Mouse (Mus musculus): ENCODE data around the gene Pygo1.
A peak's percentile ranks its signal among the peaks of the same experiment; 100 is the strongest.

Gene Pygo1

GRCm38 (mm10) chr9:72925021-72925934 lies at the start of gene Pygo1:
TSS of gene Pygo1 (plus strand) at chr9:72925645.
- peak; percentile 15 to 23 for DNase-seq (ENCODE audit: low spot score in 2 of 2)

GRCm38 (mm10) chr9:72875878-72876277 lies 49.6 kb upstream of the Pygo1 start:
- no peak for DNase-seq (ENCODE audit: low spot score in 2 of 2)

GRCm38 (mm10) chr9:72877905-72878304 lies 47.5 kb upstream of the Pygo1 start:
- DNase-seq (ENCODE audit: low spot score in 2 of 2): no peak

- DNase-seq (ENCODE audit: low spot score in 2 of 2): no peak
Observed at GRCm38 (mm10) chr9:72878656-72879055, 46.8 kb upstream of the Pygo1 start.

- no peak for DNase-seq (ENCODE audit: low spot score in 2 of 2)
Observed at GRCm38 (mm10) chr9:72879601-72880000, 45.8 kb upstream of the Pygo1 start.

GRCm38 (mm10) chr9:72880225-72880960 lies 45.1 kb upstream of the Pygo1 start:
- DNase-seq (ENCODE audit: low spot score in 2 of 2): no peak

GRCm38 (mm10) chr9:72881026-72881768 lies 44.2 kb upstream of the Pygo1 start:
- DNase-seq (ENCODE audit: low spot score in 2 of 2): no peak

GRCm38 (mm10) chr9:72883940-72884339 lies 41.5 kb upstream of the Pygo1 start:
- peak in 1 of 2 experiments; percentile 7 for DNase-seq (ENCODE audit: low spot score in 2 of 2)

GRCm38 (mm10) chr9:72889777-72890176 lies 35.7 kb upstream of the Pygo1 start:
- no peak for DNase-seq (ENCODE audit: low spot score in 2 of 2)

- no peak for DNase-seq (ENCODE audit: low spot score in 2 of 2)
Observed at GRCm38 (mm10) chr9:72890499-72891085, 34.9 kb upstream of the Pygo1 start.

GRCm38 (mm10) chr9:72892761-72893160 lies 32.7 kb upstream of the Pygo1 start:
- no peak for DNase-seq (ENCODE audit: low spot score in 2 of 2)

- DNase-seq (ENCODE audit: low spot score in 2 of 2): no peak
Observed at GRCm38 (mm10) chr9:72894796-72895352, 30.6 kb upstream of the Pygo1 start.

GRCm38 (mm10) chr9:72902057-72902456 lies 23.4 kb upstream of the Pygo1 start:
- no peak for DNase-seq (ENCODE audit: low spot score in 2 of 2)

GRCm38 (mm10) chr9:72902611-72903010 lies 22.8 kb upstream of the Pygo1 start:
- no peak for DNase-seq (ENCODE audit: low spot score in 2 of 2)

- DNase-seq (ENCODE audit: low spot score in 2 of 2): no peak
Observed at GRCm38 (mm10) chr9:72906693-72907103, 18.7 kb upstream of the Pygo1 start.

GRCm38 (mm10) chr9:72911381-72911780 lies 14.1 kb upstream of the Pygo1 start:
- DNase-seq (ENCODE audit: low spot score in 2 of 2): no peak

- no peak for DNase-seq (ENCODE audit: low spot score in 2 of 2)
Observed at GRCm38 (mm10) chr9:72913551-72913950, 11.9 kb upstream of the Pygo1 start.

- DNase-seq (ENCODE audit: low spot score in 2 of 2): no peak
Observed at GRCm38 (mm10) chr9:72915728-72916127, 9.7 kb upstream of the Pygo1 start.

GRCm38 (mm10) chr9:72923068-72923467 lies 2.4 kb upstream of the Pygo1 start:
- DNase-seq (ENCODE audit: low spot score in 2 of 2): no peak

- no peak for DNase-seq (ENCODE audit: low spot score in 2 of 2)
Observed at GRCm38 (mm10) chr9:72925935-72926258, 452 bp downstream of the Pygo1 start.

GRCm38 (mm10) chr9:72931166-72931790 lies 5.8 kb downstream of the Pygo1 start:
- no peak for DNase-seq (ENCODE audit: low spot score in 2 of 2)

Data from urinary bladder, adult 18-20 months (tissue).